Mouse (Mus musculus) 416B (cell line): ENCODE measurements around the gene Nectin2.
A peak's percentile ranks its signal among the peaks of the same experiment; 100 is the strongest.
"Not testable (repeated sequence)": the region's sequence is repeated elsewhere in the genome, so short reads cannot be mapped to it uniquely, and the experiment has no call there.

Experiments
- DNase-seq: peaks from one replicate; pipeline ENCODE4 v3.0.0; 2011; ENCODE audit warnings: low read depth

The Nectin2 gene

GRCm38 (mm10) chr7:19688611-19689010 is 61.7 kb downstream of the Nectin2 start:
- no peak for DNase-seq

- no peak for DNase-seq
These were observed 62.2 kb downstream of the Nectin2 start for GRCm38 (mm10) chr7:19688101-19688500.

- DNase-seq, result not testable (repeated sequence)
These were observed 63.2 kb downstream of the Nectin2 start for GRCm38 (mm10) chr7:19686927-19687583.

- DNase-seq, result no peak
These were observed 63.8 kb downstream of the Nectin2 start for GRCm38 (mm10) chr7:19686521-19686920.

- no peak for DNase-seq
These were observed 64.9 kb downstream of the Nectin2 start for GRCm38 (mm10) chr7:19685374-19685773.

- peak; percentile 57 for DNase-seq
These were observed 66.5 kb downstream of the Nectin2 start for GRCm38 (mm10) chr7:19683771-19684201.

GRCm38 (mm10) chr7:19682979-19683378 is 67.3 kb downstream of the Nectin2 start:
- DNase-seq, result no peak

GRCm38 (mm10) chr7:19681202-19681694 is 69.0 kb downstream of the Nectin2 start, which contains the start of the genes Gm44805 and Apoc4:
Gene Gm44805 (minus strand): TSS chr7:19681423.
Gene Apoc4 (minus strand): TSS chr7:19681479.
- DNase-seq, result no peak

- DNase-seq, result no peak
These were observed 69.6 kb downstream of the Nectin2 start for GRCm38 (mm10) chr7:19680702-19681101.

GRCm38 (mm10) chr7:19678901-19679300 is 71.4 kb downstream of the Nectin2 start:
- DNase-seq, result no peak

GRCm38 (mm10) chr7:19677872-19678271 is 72.4 kb downstream of the Nectin2 start, which contains the start of gene Apoc2:
Gene Apoc2 (minus strand): TSS chr7:19677941.
- no peak for DNase-seq

GRCm38 (mm10) chr7:19676662-19677061 is 73.6 kb downstream of the Nectin2 start:
- DNase-seq, result peak; percentile 65

GRCm38 (mm10) chr7:19675824-19676223 is 74.5 kb downstream of the Nectin2 start:
- no peak for DNase-seq

GRCm38 (mm10) chr7:19673083-19673699 is 77.1 kb downstream of the Nectin2 start:
- DNase-seq, result peak; percentile 44

- no peak for DNase-seq
These were observed 78.8 kb downstream of the Nectin2 start for GRCm38 (mm10) chr7:19671511-19671910.

- peak; percentile 96 for DNase-seq
These were observed 81.1 kb downstream of the Nectin2 start for GRCm38 (mm10) chr7:19668947-19669721.

GRCm38 (mm10) chr7:19667434-19667833 is 82.8 kb downstream of the Nectin2 start:
- DNase-seq, result no peak

GRCm38 (mm10) chr7:19666750-19667149 is 83.5 kb downstream of the Nectin2 start:
- DNase-seq, result peak; percentile 71
